Mouse (Mus musculus) T-helper 17 cell (primary cell): Measurements from ENCODE around the gene Gga3.

Experiments used
- in situ Hi-C, 2 experiments: fragments of 300-600 bp; cut with MboI, MseI; formaldehyde crosslinking; loops; 1 replicate in 1 of 2; 2 replicates in 1 of 2; pipeline ENCODE4 v1.15.1; 2025; ENCODE audit warnings: high pct_unique_total_duplicates in 2 of 2

The Gga3 gene

GRCm38 (mm10) chr11:115615108-115615825 is 11.4 kb upstream of the Gga3 start:
- in situ Hi-C loops: loop anchor here in 1 of 2 experiments (10.0 kb wide), 1 partner anchor 200 kb away; the partner anchor contains the start of genes Caskin2 and Tsen54

GRCm38 (mm10) chr11:115614346-115615107 is 10.7 kb upstream of the Gga3 start:
- in situ Hi-C loops: loop anchor here in 1 of 2 experiments (10.0 kb wide), 1 partner anchor 200 kb away; the partner anchor contains the start of genes Caskin2 and Tsen54

GRCm38 (mm10) chr11:115613138-115613945 is 9.5 kb upstream of the Gga3 start:
- in situ Hi-C loops: loop anchor here in 1 of 2 experiments (10.0 kb wide), 1 partner anchor 201 kb away; the partner anchor contains the start of genes Caskin2 and Tsen54

- in situ Hi-C loops: loop anchor here in 1 of 2 experiments (10.0 kb wide), 1 partner anchor 202 kb away; the partner anchor contains the start of genes Caskin2 and Tsen54
Observed at GRCm38 (mm10) chr11:115612410-115613137, 8.7 kb upstream of the Gga3 start, which contains the start of gene Mif4gd. Gene Mif4gd, minus strand, starts transcription at chr11:115612969.

DNA sequence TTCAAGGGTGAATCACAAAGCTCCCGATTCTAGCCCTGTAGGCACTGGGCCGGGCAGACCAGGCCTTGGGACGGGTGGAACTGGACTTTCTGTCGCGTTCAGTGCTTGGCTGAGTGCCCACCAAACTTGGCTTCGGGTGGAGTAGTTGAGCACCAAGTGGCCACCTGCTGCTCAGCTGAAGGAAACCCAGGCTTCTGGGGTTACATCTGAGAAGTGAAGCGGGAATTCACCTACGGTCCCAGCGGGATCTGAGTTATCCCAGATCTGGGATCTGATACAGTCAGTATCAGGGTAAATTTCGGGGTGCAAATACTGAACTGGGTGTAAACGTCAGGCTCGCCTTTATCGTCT is 8.2 kb upstream of the Gga3 start:
- in situ Hi-C loops: loop anchor here in 1 of 2 experiments (10.0 kb wide), 1 partner anchor 203 kb away; the partner anchor contains the start of genes Caskin2 and Tsen54

DNA sequence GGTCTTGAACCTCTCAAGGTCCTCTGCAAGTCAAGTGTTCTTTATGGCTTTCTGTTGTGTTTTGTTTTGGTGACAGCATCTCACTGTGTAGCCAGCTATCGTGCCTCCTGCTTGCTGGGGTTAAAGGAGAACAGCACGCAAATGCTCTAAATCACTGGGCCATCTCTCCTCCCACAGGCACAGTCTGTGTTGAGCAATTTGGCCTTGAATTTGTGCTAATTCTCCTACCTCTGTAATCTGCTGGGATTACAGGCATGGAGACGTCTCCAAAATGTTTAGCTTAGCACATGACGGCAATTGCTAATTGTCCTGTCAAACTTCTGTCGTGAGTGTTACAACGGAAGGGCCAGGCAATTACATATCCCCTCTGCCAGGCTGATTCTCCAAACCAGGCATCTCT is 7.3 kb upstream of the Gga3 start:
- in situ Hi-C loops: loop anchor here in 1 of 2 experiments (10.0 kb wide), 1 partner anchor 204 kb away; the partner anchor contains the start of genes Caskin2 and Tsen54

GRCm38 (mm10) chr11:115609576-115609975 is 5.7 kb upstream of the Gga3 start:
- in situ Hi-C loops: loop anchor here in 1 of 2 experiments (10.0 kb wide), 1 partner anchor 415 kb away; the partner anchor contains the start of gene H3f3b

GRCm38 (mm10) chr11:115608421-115609399 is 4.9 kb upstream of the Gga3 start:
- in situ Hi-C loops: loop anchor here in 1 of 2 experiments (10.0 kb wide), 1 partner anchor 416 kb away; the partner anchor contains the start of gene H3f3b

DNA sequence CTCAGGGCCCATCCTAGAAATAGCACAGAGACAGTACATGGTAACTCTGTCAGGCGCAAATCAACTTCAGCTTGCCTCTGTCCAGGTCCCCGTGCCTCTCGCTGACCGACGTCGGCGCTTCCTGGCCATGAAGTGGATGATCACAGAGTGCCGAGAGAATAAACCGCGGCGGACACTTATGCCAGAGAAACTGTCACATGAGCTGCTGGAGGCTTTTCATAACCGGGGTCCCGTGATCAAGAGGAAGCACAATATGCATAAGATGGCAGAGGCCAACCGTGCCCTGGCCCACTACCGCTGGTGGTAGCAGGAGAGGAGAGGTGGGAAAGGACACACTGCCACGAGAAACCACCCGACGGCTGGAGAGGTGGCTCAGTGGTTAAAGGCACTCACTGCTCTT is 2.9 kb upstream of the Gga3 start:
- in situ Hi-C loops: loop anchor here in 1 of 2 experiments (10.0 kb wide), 1 partner anchor 418 kb away; the partner anchor contains the start of gene H3f3b

- in situ Hi-C loops: loop anchor here in 1 of 2 experiments (10.0 kb wide), 1 partner anchor 421 kb away; the partner anchor contains the start of gene H3f3b
Observed at GRCm38 (mm10) chr11:115604304-115604696, 449 bp upstream of the Gga3 start.

DNA sequence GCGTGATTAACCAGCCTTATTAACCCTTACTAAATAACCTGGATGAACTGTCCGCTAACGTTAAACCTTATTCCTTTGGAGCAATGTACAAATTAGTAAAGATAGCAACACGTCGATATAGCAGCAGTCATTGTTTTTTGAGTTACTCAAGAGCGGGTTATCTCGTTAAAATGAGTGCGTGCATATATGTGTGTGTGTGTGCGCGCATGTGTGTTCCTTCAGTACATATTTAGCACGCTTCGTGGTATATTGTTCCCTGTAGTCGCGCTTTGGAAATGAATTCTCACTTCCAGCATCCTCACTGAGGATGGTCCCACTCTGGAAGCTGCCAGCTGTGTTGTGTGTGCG is 749 bp downstream of the Gga3 start:
- in situ Hi-C loops: loop anchor here in 1 of 2 experiments (10.0 kb wide), 1 partner anchor 422 kb away; the partner anchor contains the start of gene H3f3b

GRCm38 (mm10) chr11:115601174-115601573 is 2.7 kb downstream of the Gga3 start:
- in situ Hi-C loops: loop anchor here in 1 of 2 experiments (10.0 kb wide), 1 partner anchor 424 kb away; the partner anchor contains the start of gene H3f3b

GRCm38 (mm10) chr11:115600743-115601142 is 3.1 kb downstream of the Gga3 start:
- in situ Hi-C loops: loop anchor here in 1 of 2 experiments (10.0 kb wide), 1 partner anchor 424 kb away; the partner anchor contains the start of gene H3f3b

DNA sequence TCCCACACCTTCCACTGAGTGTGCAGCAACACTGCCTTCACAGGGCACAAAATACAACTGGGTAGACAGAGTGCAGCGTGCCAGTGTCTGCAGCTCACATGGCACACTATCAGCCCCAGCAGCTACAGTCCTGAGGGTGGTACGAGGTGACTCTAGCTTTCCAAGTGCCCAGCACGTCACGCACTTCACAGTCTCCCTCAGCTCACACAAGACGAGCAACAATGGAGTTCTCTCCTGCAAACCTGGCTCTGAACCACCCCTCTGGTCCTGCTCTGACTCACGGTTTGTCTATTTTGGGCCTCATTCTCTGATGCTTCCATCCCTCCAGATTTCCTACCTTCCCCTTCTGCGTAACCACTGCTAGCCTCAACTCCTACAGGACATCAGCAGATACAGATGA is 4.1 kb downstream of the Gga3 start:
- in situ Hi-C loops: loop anchor here in 1 of 2 experiments (10.0 kb wide), 1 partner anchor 425 kb away; the partner anchor contains the start of gene H3f3b

GRCm38 (mm10) chr11:115598309-115598708 is 5.5 kb downstream of the Gga3 start:
- in situ Hi-C loops: no loop called here

DNA sequence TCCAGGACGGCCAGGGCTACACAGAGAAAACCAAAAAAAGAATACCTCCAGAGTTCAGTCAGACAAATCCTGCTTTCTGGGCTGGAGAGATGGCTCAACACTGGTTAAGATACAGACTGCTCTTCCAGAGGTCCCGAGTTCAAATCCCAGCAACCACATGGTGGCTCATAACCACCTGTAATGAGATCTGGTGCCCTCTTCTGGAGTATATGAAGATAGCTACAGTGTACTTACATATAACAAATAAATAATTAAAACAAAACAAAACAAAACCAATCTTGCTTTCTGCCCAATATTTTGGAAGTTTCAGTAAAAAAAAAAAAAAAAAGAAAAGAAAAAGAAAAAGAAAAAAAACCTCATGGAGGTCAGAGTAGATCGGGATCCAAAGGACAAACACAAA is 8.6 kb downstream of the Gga3 start:
- in situ Hi-C loops: no loop called here

GRCm38 (mm10) chr11:115590526-115591075 is 13.2 kb downstream of the Gga3 start:
- in situ Hi-C loops: no loop called here

DNA sequence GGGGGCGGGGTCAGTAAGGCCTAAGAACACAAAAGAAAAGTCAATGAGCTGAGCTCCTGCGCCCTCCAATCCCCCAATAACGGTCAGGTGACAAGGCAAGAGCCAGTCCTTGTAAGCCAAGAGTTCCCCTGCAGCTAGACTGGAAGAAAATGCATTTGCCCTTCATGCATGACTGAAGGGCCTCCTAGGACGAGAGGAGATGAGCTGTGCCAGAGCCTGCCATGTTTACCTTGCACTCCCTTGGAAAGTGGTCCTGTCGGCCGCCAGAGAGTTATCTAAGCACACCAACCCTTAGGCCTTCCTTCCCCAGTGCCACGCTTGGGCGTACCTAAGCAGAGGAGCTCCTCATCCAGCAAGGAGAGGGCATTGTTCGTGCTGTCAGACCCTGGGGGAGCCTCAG is 15.9 kb downstream of the Gga3 start:
- in situ Hi-C loops: no loop called here
